Mouse (Mus musculus) heart, adult 2 months (tissue): ENCODE measurements around the gene Lpar5. TPM values are rescaled to one million over a fixed set of nuclear protein-coding genes. Genes with fewer than 3 reads are reported as not detected.
A peak's percentile ranks its signal among the peaks of the same experiment; 100 is the strongest.

ENCODE experiments used
- DNase-seq, 2 experiments: peaks; one replicate each; pipeline ENCODE4 v3.0.0; 2021
- H3K27ac ChIP-seq: fragments of 200-600 bp; 2 replicates; pipeline ENCODE4 v1.8.1; 2022
- H3K27me3 ChIP-seq: fragments of 200-500 bp; 2 replicates; pipeline ENCODE4 v1.6.1; 2012; ENCODE audit warnings: mild to moderate bottlenecking, low read length, inconsistent platforms, mixed read lengths; ENCODE audit not compliant: control insufficient read depth, insufficient read depth
- H3K36me3 ChIP-seq: fragments of 200-500 bp; 2 replicates; pipeline ENCODE4 v1.6.1; 2012; ENCODE audit warnings: low read length, inconsistent platforms; ENCODE audit not compliant: control insufficient read depth, insufficient read depth
- H3K4me1 ChIP-seq: fragments of 200-500 bp; 2 replicates; pipeline ENCODE4 v1.6.1; 2011; ENCODE audit warnings: low read length; ENCODE audit not compliant: control insufficient read depth, insufficient read depth
- H3K4me3 ChIP-seq: fragments of 200-600 bp; 2 replicates; pipeline ENCODE4 v1.8.1; 2022
- H3K79me2 ChIP-seq: fragments of 200-500 bp; replicated peaks from 2 replicates; pipeline ENCODE4 v1.6.1; 2012; ENCODE audit warnings: mild to moderate bottlenecking, inconsistent platforms, low read length, moderate library complexity, mixed read lengths; ENCODE audit not compliant: control insufficient read depth, insufficient read depth
- H3K9ac ChIP-seq: fragments of 200-500 bp; 2 replicates; pipeline ENCODE4 v1.6.1; 2012; ENCODE audit warnings: low read depth, mild to moderate bottlenecking, control low read depth, inconsistent platforms, low read length, mixed read lengths
- CTCF ChIP-seq: fragments of 200-600 bp; IDR thresholded peaks from 2 replicates; pipeline ENCODE4 v1.8.1; 2022; ENCODE audit warnings: antibody characterized with exemption, mild to moderate bottlenecking, moderate library complexity
- EP300 ChIP-seq: fragments of 200-500 bp; IDR thresholded peaks from 2 replicates; pipeline ENCODE4 v1.6.1; 2011; ENCODE audit warnings: low read depth, low read length, control low read depth; ENCODE audit not compliant: insufficient read depth
- POLR2A ChIP-seq: fragments of 200-500 bp; IDR thresholded peaks from 2 replicates; pipeline ENCODE4 v1.6.1; 2011; ENCODE audit warnings: mild to moderate bottlenecking, low read depth, low read length, control low read depth; ENCODE audit not compliant: insufficient read depth
- WGBS: fragments of 180-500 bp; shearing (Covaris S2); methylation state at CpG from one replicate; pipeline ENCODE4 v1.1.7; 2018; 5-methylcytosine and 5-hydroxymethylcytosine counted together
- intact Hi-C: fragments of 180-260 bp; cut with DNase I; formaldehyde crosslinking; loops from one replicate; pipeline ENCODE4 v1.15.1; 2025
- polyA plus RNA-seq: library from polyadenylated mRNA; depleted of rRNA; stranded (reverse); fragments of >200 nt; gene quantifications from 2 replicates; pipeline ENCODE4 v1.2.3, GENCODE M21; 2012
- total RNA-seq, 2 experiments: library from RNA; stranded (reverse); gene quantifications; 2 replicates each; pipeline ENCODE4 v1.2.3; 2021

The Lpar5 gene
- total and polyA plus RNA-seq, 3 experiments: 0.20 to 2.3 TPM; not detected in 1

- no peak overlapping the region for H3K4me3 ChIP-seq
- peak overlapping the region; percentile 96; the same call in 1 of the 2 replicates for H3K27ac ChIP-seq
Measured at GRCm38 (mm10) chr6:125094843-125095242, 27.1 kb downstream of the Lpar5 start.

DNA sequence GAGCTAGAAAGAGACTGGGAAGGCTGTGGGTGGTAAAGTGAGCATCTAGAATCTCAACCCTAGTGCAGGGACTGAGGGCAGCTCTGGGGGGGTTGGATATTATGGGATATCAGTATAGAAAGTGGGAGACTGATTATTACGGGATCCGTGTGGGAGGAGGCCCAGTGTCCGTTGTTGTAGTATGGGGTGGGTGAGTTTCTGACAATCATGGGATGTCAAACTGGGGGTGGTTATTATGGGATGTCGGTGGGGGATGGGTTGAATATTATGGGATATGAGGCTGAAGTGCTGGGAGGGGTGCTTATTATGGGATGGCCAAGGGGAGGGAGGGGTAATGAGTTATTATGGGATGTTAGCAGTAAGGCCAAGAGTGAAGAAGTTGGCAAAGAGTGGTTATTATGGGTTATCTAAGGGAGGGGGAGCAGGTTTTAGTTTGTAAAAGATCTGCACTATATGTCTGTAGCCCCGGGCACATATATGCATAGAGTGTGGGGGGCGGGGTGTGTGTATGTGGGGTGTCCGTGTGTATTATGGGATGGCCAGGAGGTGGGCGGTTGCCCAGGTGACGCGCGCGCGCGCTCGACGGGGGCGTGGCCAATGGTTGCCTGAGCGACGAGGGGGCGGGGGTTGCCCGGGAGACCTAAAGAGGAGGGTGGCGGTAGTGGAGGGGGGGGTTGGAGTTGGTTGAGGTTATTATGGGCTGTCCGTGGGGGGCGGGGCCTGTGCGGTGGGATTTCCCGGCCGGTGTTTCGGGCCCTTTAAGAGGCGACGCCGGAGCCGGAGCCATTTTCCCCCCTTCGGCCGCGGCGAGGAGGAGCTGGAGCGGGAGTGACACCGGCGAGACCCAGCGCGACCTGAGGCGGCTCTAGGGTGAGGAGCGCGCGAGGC lies 27.9 kb downstream of the Lpar5 start, which contains the start of gene Chd4:
Gene Chd4, plus strand, starts transcription at position 591 of the 888 bp plus-strand sequence.
- Histone ChIP-seq H3K27ac (peak within 1 kb of the TSS; percentile 96), H3K27me3 (no peaks in the 10 kb centered on the region), H3K36me3 (peaks cover 15% of the 10 kb centered on the region), H3K79me2 (peaks cover 3% of the 10 kb centered on the region), H3K4me3 (peak within 1 kb of the TSS; percentile 91), H3K9ac (peak within 1 kb of the TSS; percentile 94), H3K4me1 (peaks cover 18% of the 10 kb centered on the region)
- peak; percentile 89 to 92 for DNase-seq
- peak; percentile 83 for TF ChIP-seq POLR2A
- 0 out of 2 replicates have a peak, but pooled peaks have one; percentile 40 for TF ChIP-seq EP300
- TF ChIP-seq CTCF: no peak
- 2% methylated on average over 41 of the region's 45 CpGs for WGBS
- intact Hi-C loops: loop anchor here (2.0 kb wide), 1 partner anchor 69 kb away; no protein-coding TSS in a partner anchor

More at GRCm38 (mm10) chr6:125094843-125095242, 27.1 kb downstream of the Lpar5 start:
- peaks cover 20% of the 10 kb centered on the region for H3K4me1 ChIP-seq
- TF ChIP-seq CTCF: no peak
- TF ChIP-seq EP300: no peak
- TF ChIP-seq POLR2A: no peak
- intact Hi-C loops: no loop called here
- peaks cover 15% of the 10 kb centered on the region for H3K36me3 ChIP-seq
- H3K9ac ChIP-seq: no peak overlapping the region
- no peaks in the 10 kb centered on the region for H3K27me3 ChIP-seq
- 39% methylated on average over 3 of the region's 3 CpGs for WGBS
- peaks cover 3% of the 10 kb centered on the region for H3K79me2 ChIP-seq
- no peak for DNase-seq

GRCm38 (mm10) chr6:125096279-125096596 lies 28.5 kb downstream of the Lpar5 start:
- H3K27ac ChIP-seq: peak overlapping the region; percentile 96
- H3K36me3 ChIP-seq: peaks cover 15% of the 10 kb centered on the region
- peaks cover 18% of the 10 kb centered on the region for H3K4me1 ChIP-seq
- peak overlapping the region; percentile 94 for H3K9ac ChIP-seq
- intact Hi-C loops: loop anchor here (2.0 kb wide), 1 partner anchor 69 kb away; no protein-coding TSS in a partner anchor
- under 1% methylated on average over 30 of the region's 32 CpGs for WGBS
- TF ChIP-seq CTCF (0 out of 2 replicates have a peak, but pooled peaks have one; percentile 11), POLR2A (no peak)
- no peak for DNase-seq
- peak overlapping the region; percentile 91 for H3K4me3 ChIP-seq
- H3K79me2 ChIP-seq: peaks cover 3% of the 10 kb centered on the region
- H3K27me3 ChIP-seq: no peaks in the 10 kb centered on the region

GRCm38 (mm10) chr6:125096597-125097345 lies 29.1 kb downstream of the Lpar5 start:
- Histone ChIP-seq H3K4me1 (peaks cover 18% of the 10 kb centered on the region), H3K9ac (peak overlapping the region; percentile 94), H3K27me3 (no peaks in the 10 kb centered on the region), H3K4me3 (peak overlapping the region; percentile 91), H3K79me2 (peaks cover 5% of the 10 kb centered on the region), H3K36me3 (peaks cover 15% of the 10 kb centered on the region), H3K27ac (peak overlapping the region; percentile 96)
- no peak for TF ChIP-seq CTCF
- TF ChIP-seq EP300: no peak
- TF ChIP-seq POLR2A: no peak
- intact Hi-C loops: loop anchor here (2.0 kb wide), 1 partner anchor 68 kb away; no protein-coding TSS in a partner anchor
- peak; percentile 80 to 82 for DNase-seq
- WGBS: 1% methylated on average over 43 of the region's 44 CpGs

- intact Hi-C loops: loop anchor here (2.0 kb wide), 1 partner anchor 67 kb away; no protein-coding TSS in a partner anchor
Measured at GRCm38 (mm10) chr6:125097346-125097689, 29.6 kb downstream of the Lpar5 start.

More at GRCm38 (mm10) chr6:125097346-125097689, 29.6 kb downstream of the Lpar5 start:
- H3K36me3 ChIP-seq: peaks cover 15% of the 10 kb centered on the region
- WGBS: under 1% methylated on average over 12 of the region's 12 CpGs
- no peak for TF ChIP-seq CTCF
- TF ChIP-seq EP300: no peak
- no peak for TF ChIP-seq POLR2A
- H3K9ac ChIP-seq: peak overlapping the region; percentile 94
- peak overlapping the region; percentile 91 for H3K4me3 ChIP-seq
- H3K4me1 ChIP-seq: peaks cover 18% of the 10 kb centered on the region
- DNase-seq: no peak
- H3K27me3 ChIP-seq: no peaks in the 10 kb centered on the region
- peak overlapping the region; percentile 96 for H3K27ac ChIP-seq
- peaks cover 5% of the 10 kb centered on the region for H3K79me2 ChIP-seq
